Mouse (Mus musculus): ENCODE results near the gene Phf10.
"Not testable (repeated sequence)": the region's sequence is repeated elsewhere in the genome, so short reads cannot be mapped to it uniquely, and the experiment has no call there.

Phf10 gene

GRCm38 (mm10) chr17:14943729-14944059 lies 17.4 kb downstream of the Phf10 start:
- no peak for DNase-seq (ENCODE audit: inconsistent age in 2 of 2, low spot score in 1 of 2)

GRCm38 (mm10) chr17:14943009-14943728 lies 17.9 kb downstream of the Phf10 start, which contains the start of the genes Wdr27 and 1600012H06Rik:
Wdr27 (minus strand) TSS chr17:14943158.
1600012H06Rik (plus strand) TSS chr17:14943184.
- peak; percentile 99 to 100 for DNase-seq (ENCODE audit: inconsistent age in 2 of 2, low spot score in 1 of 2)

GRCm38 (mm10) chr17:14942181-14942580 lies 18.9 kb downstream of the Phf10 start:
- peak; percentile 26 to 61 for DNase-seq (ENCODE audit: inconsistent age in 2 of 2, low spot score in 1 of 2)

- peak in 1 of 2 experiments; percentile 62 for DNase-seq (ENCODE audit: inconsistent age in 2 of 2, low spot score in 1 of 2)
Observed at GRCm38 (mm10) chr17:14935841-14936605, 25.1 kb downstream of the Phf10 start.

- not testable (repeated sequence) for DNase-seq (ENCODE audit: inconsistent age in 2 of 2, low spot score in 1 of 2)
Observed at GRCm38 (mm10) chr17:14935280-14935679, 25.8 kb downstream of the Phf10 start.

- no peak for DNase-seq (ENCODE audit: inconsistent age in 2 of 2, low spot score in 1 of 2)
Observed at GRCm38 (mm10) chr17:14931469-14931868, 29.6 kb downstream of the Phf10 start.

GRCm38 (mm10) chr17:14930697-14931096 lies 30.4 kb downstream of the Phf10 start:
- DNase-seq (ENCODE audit: inconsistent age in 2 of 2, low spot score in 1 of 2) = no peak

GRCm38 (mm10) chr17:14928631-14929030 lies 32.4 kb downstream of the Phf10 start:
- DNase-seq (ENCODE audit: inconsistent age in 2 of 2, low spot score in 1 of 2) = no peak

- no peak for DNase-seq (ENCODE audit: inconsistent age in 2 of 2, low spot score in 1 of 2)
Observed at GRCm38 (mm10) chr17:14927644-14928218, 33.3 kb downstream of the Phf10 start.

- no peak for DNase-seq (ENCODE audit: inconsistent age in 2 of 2, low spot score in 1 of 2)
Observed at GRCm38 (mm10) chr17:14921582-14921981, 39.5 kb downstream of the Phf10 start.

GRCm38 (mm10) chr17:14917866-14918265 lies 43.2 kb downstream of the Phf10 start:
- peak; percentile 15 to 56 for DNase-seq (ENCODE audit: inconsistent age in 2 of 2, low spot score in 1 of 2)

GRCm38 (mm10) chr17:14914401-14914800 lies 46.7 kb downstream of the Phf10 start:
- no peak for DNase-seq (ENCODE audit: inconsistent age in 2 of 2, low spot score in 1 of 2)

- no peak for DNase-seq (ENCODE audit: inconsistent age in 2 of 2, low spot score in 1 of 2)
Observed at GRCm38 (mm10) chr17:14912981-14913380, 48.1 kb downstream of the Phf10 start.

GRCm38 (mm10) chr17:14912420-14912819 lies 48.7 kb downstream of the Phf10 start:
- peak in 1 of 2 experiments; percentile 33 for DNase-seq (ENCODE audit: inconsistent age in 2 of 2, low spot score in 1 of 2)

- DNase-seq (ENCODE audit: inconsistent age in 2 of 2, low spot score in 1 of 2) = no peak
Observed at GRCm38 (mm10) chr17:14910771-14911170, 50.3 kb downstream of the Phf10 start.

GRCm38 (mm10) chr17:14909331-14909730 lies 51.7 kb downstream of the Phf10 start:
- DNase-seq (ENCODE audit: inconsistent age in 2 of 2, low spot score in 1 of 2) = no peak

- no peak for DNase-seq (ENCODE audit: inconsistent age in 2 of 2, low spot score in 1 of 2)
Observed at GRCm38 (mm10) chr17:14907136-14907535, 53.9 kb downstream of the Phf10 start.

GRCm38 (mm10) chr17:14906611-14907010 lies 54.5 kb downstream of the Phf10 start:
- DNase-seq (ENCODE audit: inconsistent age in 2 of 2, low spot score in 1 of 2) = no peak

GRCm38 (mm10) chr17:14904637-14905265 lies 56.3 kb downstream of the Phf10 start:
- peak; percentile 47 to 88 for DNase-seq (ENCODE audit: inconsistent age in 2 of 2, low spot score in 1 of 2)

GRCm38 (mm10) chr17:14904206-14904605 lies 56.9 kb downstream of the Phf10 start:
- no peak for DNase-seq (ENCODE audit: inconsistent age in 2 of 2, low spot score in 1 of 2)

- DNase-seq (ENCODE audit: inconsistent age in 2 of 2, low spot score in 1 of 2) = no peak
Observed at GRCm38 (mm10) chr17:14903212-14903611, 57.9 kb downstream of the Phf10 start.

All from adrenal gland, adult (tissue).